Mouse (Mus musculus) lung, adult 18-20 months (tissue): Measurements from ENCODE around the gene Cul3.

ENCODE experiments used
- DNase-seq, 2 experiments: peaks; one replicate each; pipeline ENCODE4 v3.0.0; 2022; ENCODE audit warnings: mixed read lengths in 2 of 2

The Cul3 gene

GRCm38 (mm10) chr1:80278731-80279130 is 61.5 kb downstream of the Cul3 start:
- DNase-seq: no peak

- no peak for DNase-seq
These were observed 79.8 kb downstream of the Cul3 start for GRCm38 (mm10) chr1:80260443-80260842.

GRCm38 (mm10) chr1:80258632-80259031 is 81.6 kb downstream of the Cul3 start:
- no peak for DNase-seq

- no peak for DNase-seq
These were observed 87.0 kb downstream of the Cul3 start for GRCm38 (mm10) chr1:80253309-80253708.

- no peak for DNase-seq
These were observed 90.0 kb downstream of the Cul3 start for GRCm38 (mm10) chr1:80250247-80250646.

- DNase-seq: no peak
These were observed 93.1 kb downstream of the Cul3 start for GRCm38 (mm10) chr1:80247131-80247530.

GRCm38 (mm10) chr1:80244123-80244522 is 96.2 kb downstream of the Cul3 start:
- DNase-seq: no peak

- DNase-seq: no peak
These were observed 98.7 kb downstream of the Cul3 start for GRCm38 (mm10) chr1:80241579-80241978.

- DNase-seq: no peak
These were observed 100.1 kb downstream of the Cul3 start for GRCm38 (mm10) chr1:80240017-80240660.

GRCm38 (mm10) chr1:80239481-80239880 is 100.8 kb downstream of the Cul3 start:
- no peak for DNase-seq

- DNase-seq: peak in 1 of 2 experiments; percentile 21
These were observed 103.2 kb downstream of the Cul3 start for GRCm38 (mm10) chr1:80236951-80237702.

- no peak for DNase-seq
These were observed 104.2 kb downstream of the Cul3 start for GRCm38 (mm10) chr1:80236126-80236525.

GRCm38 (mm10) chr1:80230612-80231011 is 109.7 kb downstream of the Cul3 start:
- no peak for DNase-seq

- DNase-seq: no peak
These were observed 115.4 kb downstream of the Cul3 start for GRCm38 (mm10) chr1:80224839-80225412.

- no peak for DNase-seq
These were observed 119.1 kb downstream of the Cul3 start for GRCm38 (mm10) chr1:80221151-80221550.

- DNase-seq: peak; percentile 42 to 72
These were observed 122.0 kb downstream of the Cul3 start, which contains the start of gene Fam124b for GRCm38 (mm10) chr1:80218268-80218667. Fam124b (minus strand) TSS chr1:80218473.
